Mouse (Mus musculus) C2C12 (cell line): ENCODE results near the gene Plekha6.

Source experiments
- CTCF ChIP-seq: IDR thresholded peaks from one replicate; pipeline ENCODE4 v1.5.1; 2011; ENCODE audit not compliant: control insufficient read depth, insufficient read depth, insufficient read length
- FOSL1 ChIP-seq: IDR thresholded peaks from one replicate; pipeline ENCODE4 v1.8.0; 2011; ENCODE audit warnings: mild to moderate bottlenecking, low read length; ENCODE audit not compliant: poor library complexity, insufficient read depth, severe bottlenecking
- MAX ChIP-seq: IDR thresholded peaks from one replicate; pipeline ENCODE4 v1.6.1; 2011; ENCODE audit warnings: mild to moderate bottlenecking, control low read depth
- MYOD1 ChIP-seq: IDR thresholded peaks from one replicate; pipeline ENCODE4 v1.6.1; 2011; ENCODE audit warnings: low read depth; ENCODE audit not compliant: control insufficient read depth, insufficient read length
- MYOG ChIP-seq: IDR thresholded peaks from one replicate; pipeline ENCODE4 v1.6.1; 2011; ENCODE audit not compliant: control insufficient read depth, insufficient read length; ENCODE audit errors: extremely low read depth
- USF1 ChIP-seq: IDR thresholded peaks from one replicate; pipeline ENCODE4 v1.6.1; 2011; ENCODE audit warnings: low read depth, mild to moderate bottlenecking, control low read depth, moderate library complexity

DNA sequence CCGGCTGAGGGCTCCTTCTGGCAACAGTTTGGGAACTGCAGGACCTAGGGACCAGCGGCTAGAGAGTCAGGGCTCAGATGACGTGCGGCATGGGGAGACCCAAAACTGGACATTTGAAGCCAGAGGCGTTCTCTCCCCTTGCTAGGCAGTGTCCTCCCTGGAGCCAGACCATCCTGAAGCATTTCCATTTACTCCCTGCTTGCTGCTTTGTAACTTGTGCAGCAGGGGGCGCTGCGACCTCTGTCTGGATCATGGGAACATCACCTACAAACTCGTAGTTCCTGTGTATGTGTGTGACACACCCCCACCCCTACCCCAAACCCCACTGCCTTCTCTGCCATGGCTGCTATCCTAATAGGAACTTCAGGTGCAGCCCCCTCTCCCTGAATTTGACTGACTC lies 150.4 kb downstream of the Plekha6 start:
- peak; percentile 22 for TF ChIP-seq CTCF
- TF ChIP-seq MYOG = no peak
- no peak for TF ChIP-seq FOSL1
- TF ChIP-seq MAX = no peak
- TF ChIP-seq MYOD1 = no peak
- TF ChIP-seq USF1 = no peak
